Comparison of ENCODE assay signal across 31 mouse cellular contexts in the genomic region with DNA sequence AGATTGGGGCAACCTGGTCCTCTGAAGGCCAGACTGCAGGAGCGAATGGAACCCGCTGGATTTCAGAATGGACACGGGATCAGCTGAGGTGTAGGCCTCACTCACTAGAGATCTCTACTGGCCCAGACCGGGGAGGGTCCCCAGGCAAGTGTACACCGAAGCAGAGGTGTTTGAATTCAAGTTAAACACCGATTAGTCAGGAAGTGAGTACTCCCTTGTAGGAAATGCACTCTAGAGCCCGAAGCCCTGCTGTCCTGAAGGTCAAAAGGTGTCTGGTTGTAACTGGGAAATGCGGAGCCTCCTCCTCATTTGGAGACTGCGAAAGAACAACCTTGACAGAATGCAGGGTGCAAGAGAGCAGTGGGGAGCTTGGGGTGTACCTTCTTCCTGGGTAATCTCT. TPM values are rescaled to one million over a fixed set of nuclear protein-coding genes. Genes with fewer than 3 reads are reported as not detected.
DNase-seq lines count a peak whose midpoint lies in the region; ATAC-seq and TF ChIP-seq lines count a peak whose summit lies in the region.
"Had no signal": no experiment of that assay in that cellular context is flagged by ENCODE, and none has a peak within 500 bp of the region (broad histone marks: within the 10 kb centered on the region; RNA-seq: fewer than 3 reads in every experiment).

No protein-coding gene starts in this region.

- no peak overlapping the region for H3K9ac ChIP-seq in midbrain, embryonic 11.5 days (ENCODE audit: low read length)
- no peak overlapping the region for H3K9ac ChIP-seq in midbrain, embryonic 13.5 days (replicated peaks)
- peak overlapping the region; percentile 59 for H3K9ac ChIP-seq in hindbrain, embryonic 12.5 days
- no peak overlapping the region; the same call in 1 of the 2 replicates for H3K9ac ChIP-seq in hindbrain, postnatal 0 days (replicated peaks; ENCODE audit: low read length)
- H3K9ac ChIP-seq: embryonic facial prominence, embryonic 12.5 days; forebrain, embryonic 15.5 days; liver, embryonic 12.5 days; midbrain, embryonic 15.5 days had no signal

- ATAC-seq in midbrain, embryonic 11.5 days (ENCODE audit: low FRiP score): no peak
- ATAC-seq in midbrain, embryonic 13.5 days: no peak
- ATAC-seq in hindbrain, embryonic 12.5 days (ENCODE audit: low FRiP score): no peak
- no peak for ATAC-seq in hindbrain, postnatal 0 days
- ATAC-seq: forebrain, embryonic 15.5 days; intestine, postnatal 0 days; liver, embryonic 12.5 days; midbrain, embryonic 15.5 days had no signal

- no peak for TF ChIP-seq CTCF in hindbrain, postnatal 0 days (IDR thresholded peaks at IDR 0.05; ENCODE audit: low read depth)

- H3K4me3 ChIP-seq in midbrain, embryonic 11.5 days (ENCODE audit: low read depth, low read length): no peak overlapping the region
- no peak overlapping the region for H3K4me3 ChIP-seq in midbrain, embryonic 13.5 days (replicated peaks)
- peak overlapping the region; percentile 42 for H3K4me3 ChIP-seq in hindbrain, embryonic 12.5 days
- H3K4me3 ChIP-seq in hindbrain, postnatal 0 days (ENCODE audit: low read length): peak overlapping the region; percentile 10; the same call in 1 of the 2 replicates
- H3K4me3 ChIP-seq: embryonic facial prominence, embryonic 12.5 days; forebrain, embryonic 10.5 days; forebrain, embryonic 15.5 days; liver, embryonic 12.5 days; midbrain, embryonic 15.5 days had no signal

- H3K4me1 ChIP-seq in midbrain, embryonic 11.5 days (ENCODE audit: control insufficient read depth, insufficient read depth, low read length): peaks cover 9% of the 10 kb centered on the region
- peaks cover 14% of the 10 kb centered on the region for H3K4me1 ChIP-seq in midbrain, embryonic 13.5 days (replicated peaks)
- peaks cover 4% of the 10 kb centered on the region; the same call in 1 of the 2 replicates for H3K4me1 ChIP-seq in hindbrain, embryonic 12.5 days
- no peaks in the 10 kb centered on the region for H3K4me1 ChIP-seq in hindbrain, postnatal 0 days (ENCODE audit: insufficient read depth, low read length)
- H3K4me1 ChIP-seq: embryonic facial prominence, embryonic 12.5 days; liver, embryonic 12.5 days had no signal

- no peak overlapping the region for H3K4me2 ChIP-seq in midbrain, embryonic 11.5 days
- no peak overlapping the region for H3K4me2 ChIP-seq in midbrain, embryonic 13.5 days (replicated peaks)
- H3K4me2 ChIP-seq in hindbrain, embryonic 12.5 days (replicated peaks): peak overlapping the region; percentile 45
- peak overlapping the region; percentile 34 for H3K4me2 ChIP-seq in hindbrain, postnatal 0 days (ENCODE audit: low read depth, low read length)
- H3K4me2 ChIP-seq: embryonic facial prominence, embryonic 12.5 days; forebrain, embryonic 15.5 days; liver, embryonic 12.5 days; midbrain, embryonic 15.5 days had no signal

- H3K36me3 ChIP-seq in midbrain, embryonic 11.5 days (ENCODE audit: control insufficient read depth, insufficient read depth, low read length): no peaks in the 10 kb centered on the region
- H3K36me3 ChIP-seq in midbrain, embryonic 13.5 days: no peaks in the 10 kb centered on the region
- no peaks in the 10 kb centered on the region for H3K36me3 ChIP-seq in hindbrain, embryonic 12.5 days
- no peaks in the 10 kb centered on the region for H3K36me3 ChIP-seq in hindbrain, postnatal 0 days (ENCODE audit: insufficient read depth, low read length)
- H3K36me3 ChIP-seq: embryonic facial prominence, embryonic 12.5 days; forebrain, embryonic 10.5 days; forebrain, embryonic 15.5 days; liver, embryonic 12.5 days; midbrain, embryonic 15.5 days had no signal

- no peak overlapping the region for H3K27ac ChIP-seq in midbrain, embryonic 11.5 days (ENCODE audit: low read depth, low read length)
- H3K27ac ChIP-seq in midbrain, embryonic 13.5 days: no peak overlapping the region
- H3K27ac ChIP-seq in hindbrain, embryonic 12.5 days: 0 out of 2 replicates have a peak overlapping the region, but pooled peaks have one; percentile 8
- H3K27ac ChIP-seq in hindbrain, postnatal 0 days: no peak overlapping the region
- H3K27ac ChIP-seq: embryonic facial prominence, embryonic 12.5 days; forebrain, embryonic 10.5 days; forebrain, embryonic 15.5 days; liver, embryonic 12.5 days; macrophage; midbrain, embryonic 15.5 days had no signal

- H3K27me3 ChIP-seq in midbrain, embryonic 11.5 days (ENCODE audit: control insufficient read depth, insufficient read depth, low read length): peaks cover 82% of the 10 kb centered on the region
- H3K27me3 ChIP-seq in midbrain, embryonic 13.5 days: peaks cover 97% of the 10 kb centered on the region
- H3K27me3 ChIP-seq in hindbrain, embryonic 12.5 days: peaks cover 97% of the 10 kb centered on the region
- H3K27me3 ChIP-seq in hindbrain, postnatal 0 days (ENCODE audit: insufficient read depth, low read length): peaks cover 33% of the 10 kb centered on the region

- H3K9me3 ChIP-seq in midbrain, embryonic 11.5 days (ENCODE audit: control insufficient read depth, low read length): peaks cover 3% of the 10 kb centered on the region; the same call in 1 of the 2 replicates
- peaks cover 5% of the 10 kb centered on the region; the same call in 1 of the 2 replicates for H3K9me3 ChIP-seq in midbrain, embryonic 13.5 days
- peaks cover 2% of the 10 kb centered on the region; the same call in 1 of the 2 replicates for H3K9me3 ChIP-seq in hindbrain, embryonic 12.5 days (replicated peaks)
- no peaks in the 10 kb centered on the region for H3K9me3 ChIP-seq in hindbrain, postnatal 0 days (ENCODE audit: low read length)
- H3K9me3 ChIP-seq: embryonic facial prominence, embryonic 12.5 days; forebrain, embryonic 15.5 days; midbrain, embryonic 15.5 days had no signal

- intact Hi-C loops in heart, postnatal 14 days (cut with DNase I): no loop called here

- peak; percentile 90 for DNase-seq in midbrain, embryonic 11.5 days (ENCODE audit: low spot score, missing footprints)
- DNase-seq in hindbrain, postnatal 0 days (ENCODE audit: low spot score): no peak
- DNase-seq in lung, adult 18-20 months: no peak
- no peak for DNase-seq in heart, postnatal 14 days
- DNase-seq in urinary bladder, postnatal 4 days (ENCODE audit: low spot score in 2 of 2): no peak
- DNase-seq: adrenal gland, adult 8-10 months; cerebellum, adult 2 months; cerebellum, postnatal 25 days; kidney, adult 9 months; kidney, postnatal 10 days; layer of hippocampus, postnatal 36 days; left cerebral cortex, postnatal 4 days; lung, adult 2 months; lung, postnatal 10 days; thymus, postnatal 4 days had no signal

- WGBS in midbrain, embryonic 11.5 days: 3% methylated on average over 9 of the region's 9 CpGs
- 4% methylated on average over 9 of the region's 9 CpGs for WGBS in midbrain, embryonic 13.5 days
- under 1% methylated on average over 9 of the region's 9 CpGs for WGBS in hindbrain, embryonic 12.5 days
- 5% methylated on average over 9 of the region's 9 CpGs for WGBS in hindbrain, postnatal 0 days

RNA-seq across cellular contexts. Expression of a gene that starts 5.0 kb away (rescaled TPM):
- polyA plus RNA-seq in midbrain, embryonic 11.5 days (2014; fragmentation: Nextera tagmentation; extraction: Ambion mirVana): 0.07 TPM in 1 of 2 replicates, not detected in the other
- polyA plus RNA-seq in midbrain, embryonic 13.5 days (2015; fragmentation: Nextera tagmentation; extraction: Ambion mirVana): 0.30 and 0.32 TPM in 2 replicates
- polyA plus RNA-seq in hindbrain, embryonic 12.5 days (2016; fragmentation: Nextera tagmentation; extraction: Ambion mirVana): 8.2 and 10.0 TPM in 2 replicates
- 49.6 and 57.2 TPM in 2 replicates for total RNA-seq in hindbrain, postnatal 0 days (2014; rRNA removed)
- polyA plus RNA-seq in hindbrain, postnatal 0 days (2015; fragmentation: Nextera tagmentation; extraction: Ambion mirVana): 9.8 and 10.9 TPM in 2 replicates
- not detected for total RNA-seq in heart, postnatal 14 days (2021)
- total RNA-seq: gastrocnemius, adult 18-20 months; heart, postnatal 25 days; left cerebral cortex, postnatal 4 days; megakaryocyte-erythroid progenitor cell, adult 5-6 weeks had no signal
- polyA plus RNA-seq: forebrain, embryonic 10.5 days; forebrain, embryonic 15.5 days; heart, embryonic 14.5 days; intestine, postnatal 0 days; large intestine, adult 2 months; liver, embryonic 12.5 days; lung, adult 2 months; macrophage; stomach, embryonic 14.5 days; thymus, postnatal 0 days had no signal

RNA-seq across cellular contexts. Expression of a gene that starts 59.7 kb away (rescaled TPM):
- polyA plus RNA-seq in midbrain, embryonic 11.5 days (2014; fragmentation: Nextera tagmentation; extraction: Ambion mirVana): 2.2 and 2.4 TPM in 2 replicates
- polyA plus RNA-seq in midbrain, embryonic 13.5 days (2015; fragmentation: Nextera tagmentation; extraction: Ambion mirVana): 7.1 and 7.9 TPM in 2 replicates
- 6.4 and 7.8 TPM in 2 replicates for polyA plus RNA-seq in hindbrain, embryonic 12.5 days (2016; fragmentation: Nextera tagmentation; extraction: Ambion mirVana)
- 66.4 and 67.1 TPM in 2 replicates for total RNA-seq in hindbrain, postnatal 0 days (2014; rRNA removed)
- polyA plus RNA-seq in hindbrain, postnatal 0 days (2015; fragmentation: Nextera tagmentation; extraction: Ambion mirVana): 37.0 and 37.8 TPM in 2 replicates
- total RNA-seq in heart, postnatal 14 days (2021): not detected
- total RNA-seq: heart, postnatal 25 days; megakaryocyte-erythroid progenitor cell, adult 5-6 weeks had no signal
- polyA plus RNA-seq: macrophage had no signal

Comparison
In these comparisons a context has a peak if more than half of its experiments do, and no peak if none do; other contexts are left out.
1. H3K4me2 ChIP-seq: peak in hindbrain, embryonic 12.5 days (single experiment) and hindbrain, postnatal 0 days (single experiment); none in midbrain, embryonic 11.5 days (single experiment) and midbrain, embryonic 13.5 days (single experiment).
2. H3K4me3 ChIP-seq: peak in hindbrain, embryonic 12.5 days (single experiment) and hindbrain, postnatal 0 days (single experiment); none in midbrain, embryonic 11.5 days (single experiment) and midbrain, embryonic 13.5 days (single experiment).